Mouse (Mus musculus) right cerebral cortex, postnatal 36 days (tissue): Measurements from ENCODE around the gene Ropn1.
"Not testable (repeated sequence)": the region's sequence is repeated elsewhere in the genome, so short reads cannot be mapped to it uniquely, and the experiment has no call there.

ENCODE experiments used
- DNase-seq, 2 experiments: peaks; one replicate each; pipeline ENCODE4 v3.0.0; 2022; ENCODE audit warnings: low spot score in 2 of 2, mixed read lengths in 1 of 2

Ropn1 gene

GRCm38 (mm10) chr16:34690334-34691144 is 40.8 kb downstream of the Ropn1 start, which contains the start of gene Ccdc14:
Gene Ccdc14, plus strand, starts transcription at chr16:34690616.
- peak; percentile 55 to 65 for DNase-seq

DNA sequence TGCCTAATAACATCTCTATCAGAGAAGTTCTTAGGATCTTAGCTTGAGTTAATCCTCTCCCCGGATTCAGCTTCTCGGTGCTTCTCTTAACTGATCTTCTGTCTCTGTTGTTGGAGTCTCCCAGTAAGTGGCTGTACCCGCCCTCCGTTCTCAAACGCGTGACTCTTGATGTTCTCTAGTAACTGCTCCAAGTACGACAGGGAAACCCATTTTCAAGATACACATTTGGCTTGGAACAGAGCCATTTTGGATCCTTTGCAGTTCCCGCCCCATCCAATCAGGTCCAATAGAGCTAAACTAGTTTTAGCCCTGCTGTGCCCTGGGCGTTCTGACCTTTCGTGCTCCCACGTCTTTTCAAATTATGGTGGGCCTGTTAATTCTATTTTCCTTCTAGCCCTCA is 41.4 kb downstream of the Ropn1 start:
- no peak for DNase-seq

DNA sequence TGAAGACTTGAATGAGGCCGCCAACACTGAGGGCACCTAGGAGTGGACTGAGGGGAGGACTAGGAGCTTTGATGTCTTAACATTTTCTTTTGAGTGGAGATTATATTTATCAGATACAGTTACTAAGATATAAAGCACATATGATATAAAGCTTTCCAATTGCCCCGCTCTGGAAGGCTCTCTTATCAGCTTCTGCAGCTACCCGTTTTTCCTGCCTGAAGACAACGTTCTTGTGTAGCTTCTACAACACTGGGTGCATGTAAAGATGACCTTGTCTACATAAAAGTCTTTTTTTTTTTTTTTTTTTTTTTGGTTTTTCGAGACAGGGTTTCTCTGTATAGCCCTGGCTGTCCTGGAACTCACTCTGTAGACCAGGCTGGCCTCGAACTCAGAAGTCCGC is 44.8 kb downstream of the Ropn1 start:
- DNase-seq: no peak

GRCm38 (mm10) chr16:34698721-34699120 is 49.0 kb downstream of the Ropn1 start:
- not testable (repeated sequence) for DNase-seq

DNA sequence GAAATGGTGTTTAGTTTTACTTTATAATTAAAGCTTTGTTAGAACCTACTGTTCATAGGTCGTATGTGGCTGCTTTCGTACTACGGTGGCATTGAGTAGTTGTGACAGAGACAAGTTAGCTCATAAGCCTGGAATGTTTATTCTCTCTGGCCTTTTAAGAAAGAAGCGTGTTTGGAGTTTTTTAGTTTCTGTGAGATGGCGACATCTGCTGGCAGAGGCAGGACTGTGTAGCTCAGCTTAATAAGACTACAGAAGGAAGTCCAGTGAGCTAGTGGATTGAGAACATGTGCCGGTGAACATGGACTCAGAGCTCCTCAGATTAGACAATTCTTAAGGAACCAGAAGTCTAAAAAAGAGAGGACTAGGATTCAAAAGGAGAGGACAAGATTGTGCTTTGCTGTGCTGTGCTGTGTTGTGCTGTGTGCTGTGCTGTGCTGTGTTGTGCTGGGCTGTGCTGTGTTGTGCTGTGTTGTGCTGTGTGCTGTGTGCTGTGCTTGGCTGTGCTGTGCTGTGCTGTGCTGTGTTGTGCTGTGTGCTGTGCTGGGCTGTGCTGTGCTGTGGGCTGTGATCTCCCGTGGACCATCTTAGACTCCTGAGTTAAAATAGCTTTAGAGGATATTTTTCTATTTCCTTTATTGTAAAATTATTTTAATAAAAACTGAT is 50.6 kb downstream of the Ropn1 start:
- DNase-seq: peak; percentile 50 to 66

GRCm38 (mm10) chr16:34700828-34701216 is 51.1 kb downstream of the Ropn1 start:
- DNase-seq: no peak

DNA sequence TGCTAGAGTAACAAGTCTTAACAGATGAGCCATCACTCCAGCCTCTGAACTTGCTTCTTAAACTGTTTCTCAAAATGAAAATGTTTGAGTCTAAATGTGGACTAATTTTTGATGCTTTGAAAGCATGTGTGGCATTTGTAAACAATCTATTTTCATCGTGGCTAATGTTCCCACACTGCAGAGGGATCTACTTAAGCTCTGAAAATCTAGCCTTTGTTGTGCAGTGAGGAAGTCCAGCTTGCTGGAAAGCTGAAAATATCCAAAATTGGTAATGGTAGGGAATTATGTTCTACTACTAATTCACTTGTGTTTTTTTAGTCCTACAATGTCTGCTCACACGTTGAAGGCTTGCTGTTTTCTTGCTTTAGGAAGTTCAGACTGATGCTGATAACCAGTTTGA is 56.3 kb downstream of the Ropn1 start:
- no peak for DNase-seq

GRCm38 (mm10) chr16:34706487-34706946 is 56.8 kb downstream of the Ropn1 start:
- no peak for DNase-seq

- DNase-seq: no peak
Observed at GRCm38 (mm10) chr16:34711481-34711880, 61.8 kb downstream of the Ropn1 start.

GRCm38 (mm10) chr16:34725156-34725555 is 75.4 kb downstream of the Ropn1 start:
- no peak for DNase-seq
